Mouse (Mus musculus): ENCODE results near the gene Ipo5. TPM values are rescaled to one million over a fixed set of nuclear protein-coding genes. Genes with fewer than 3 reads are reported as not detected.

The Ipo5 gene
- total and polyA plus RNA-seq, 3 experiments = 167 to 259 (median 252) TPM

GRCm38 (mm10) chr14:120967072-120967471 is 56.0 kb downstream of the Ipo5 start:
- H3K4me1 ChIP-seq (ENCODE audit: control insufficient read depth in 1 of 2, insufficient read depth in 2 of 2) = peaks cover 8 to 19% of the 10 kb centered on the region in 2 experiments
- H3K9ac ChIP-seq (ENCODE audit: insufficient read depth, low read depth) = no peak overlapping the region
- peaks cover 5% of the 10 kb centered on the region for H3K9me3 ChIP-seq (replicated peaks; ENCODE audit: low read length)
- no peak overlapping the region for H3K4me3 ChIP-seq (replicated peaks in 1 of 3; ENCODE audit: low read depth in 2 of 3, low read length in 2 of 3, poor library complexity in 1 of 3)
- H3K27ac ChIP-seq (ENCODE audit: insufficient read depth, low read depth) = no peak overlapping the region
- H3K79me2 ChIP-seq (replicated peaks; ENCODE audit: control insufficient read depth, extremely low read depth, insufficient read depth, poor library complexity, severe bottlenecking) = no peaks in the 10 kb centered on the region
- dilution Hi-C loops (cut with MboI; ENCODE audit: extremely low pct_ligation_motif_present, extremely low pct_unique_long_range_greater_than_20kb, low sequenced_read_pairs) (no loop called here), in situ Hi-C loops (cut with MboI; ENCODE audit: low pct_ligation_motif_present, low pct_unique_long_range_greater_than_20kb, low sequenced_read_pairs) (no loop called here)
- H3K4me2 ChIP-seq (ENCODE audit: insufficient read depth, low read depth, poor library complexity, severe bottlenecking) = no peak overlapping the region
- TF ChIP-seq MAFK (IDR thresholded peaks at IDR 0.05; ENCODE audit: insufficient replicate concordance, low read length) (0 out of 2 replicates have a peak, but pooled peaks have one; percentile 23), IRF4 (IDR thresholded peaks at IDR 0.05; ENCODE audit: low read depth, low read length) (peak; percentile 79), EP300 (IDR thresholded peaks at IDR 0.05; ENCODE audit: low read length) (peak; percentile 79), MYC (IDR thresholded peaks at IDR 0.05; ENCODE audit: low read depth, low read length) (no peak)
- peak; percentile 89 for DNase-seq (ENCODE audit: extremely low read depth)
- no peaks in the 10 kb centered on the region for H3K36me3 ChIP-seq (replicated peaks in 1 of 2; ENCODE audit: control insufficient read depth in 1 of 2, insufficient read depth in 1 of 2, low read length in 1 of 2)
- peaks cover 8% of the 10 kb centered on the region for H3K27me3 ChIP-seq (replicated peaks)

- no peak overlapping the region for H3K9ac ChIP-seq (ENCODE audit: insufficient read depth, low read depth)
- H3K27me3 ChIP-seq (replicated peaks) = peaks cover 8% of the 10 kb centered on the region
- no peaks in the 10 kb centered on the region for H3K36me3 ChIP-seq (replicated peaks in 1 of 2; ENCODE audit: control insufficient read depth in 1 of 2, insufficient read depth in 1 of 2, low read length in 1 of 2)
- dilution Hi-C loops (cut with MboI; ENCODE audit: extremely low pct_ligation_motif_present, extremely low pct_unique_long_range_greater_than_20kb, low sequenced_read_pairs) = no loop called here
- in situ Hi-C loops (cut with MboI; ENCODE audit: low pct_ligation_motif_present, low pct_unique_long_range_greater_than_20kb, low sequenced_read_pairs) = no loop called here
- H3K27ac ChIP-seq (ENCODE audit: insufficient read depth, low read depth) = no peak overlapping the region
- no peak overlapping the region for H3K4me3 ChIP-seq (replicated peaks in 1 of 3; ENCODE audit: low read depth in 2 of 3, low read length in 2 of 3, poor library complexity in 1 of 3)
- no peak for TF ChIP-seq MAZ (IDR thresholded peaks at IDR 0.05; ENCODE audit: low read depth, low read length)
- no peak for TF ChIP-seq MEF2A (IDR thresholded peaks at IDR 0.05; ENCODE audit: borderline replicate concordance, low read depth, low read length)
- TF ChIP-seq JUN (IDR thresholded peaks at IDR 0.05; ENCODE audit: insufficient read depth, low read depth, low read length) = no peak
- TF ChIP-seq POLR2AphosphoS2 (IDR thresholded peaks at IDR 0.05; ENCODE audit: low read depth, low read length) = no peak
- no peak for TF ChIP-seq ELF1 (IDR thresholded peaks at IDR 0.05; ENCODE audit: low read depth, low read length)
- H3K9me3 ChIP-seq (replicated peaks; ENCODE audit: low read length) = peaks cover 5% of the 10 kb centered on the region
- DNase-seq (ENCODE audit: extremely low read depth) = no peak
- H3K4me2 ChIP-seq (ENCODE audit: insufficient read depth, low read depth, poor library complexity, severe bottlenecking) = no peak overlapping the region
- peaks cover 8 to 19% of the 10 kb centered on the region in 2 experiments for H3K4me1 ChIP-seq (ENCODE audit: control insufficient read depth in 1 of 2, insufficient read depth in 2 of 2)
- no peaks in the 10 kb centered on the region for H3K79me2 ChIP-seq (replicated peaks; ENCODE audit: control insufficient read depth, extremely low read depth, insufficient read depth, poor library complexity, severe bottlenecking)
Measured at GRCm38 (mm10) chr14:120968723-120969122, 57.7 kb downstream of the Ipo5 start.

- TF ChIP-seq UBTF (IDR thresholded peaks at IDR 0.05; ENCODE audit: low read depth, low read length) (no peak), MAX (IDR thresholded peaks at IDR 0.05; ENCODE audit: low read length) (no peak), E2F4 (IDR thresholded peaks at IDR 0.05; ENCODE audit: insufficient replicate concordance, low read depth, low read length) (no peak), CHD2 (IDR thresholded peaks at IDR 0.05; ENCODE audit: low read length) (no peak), JUN (IDR thresholded peaks at IDR 0.05; ENCODE audit: insufficient read depth, low read depth, low read length) (no peak), BHLHE40 (IDR thresholded peaks at IDR 0.05; ENCODE audit: low read depth, low read length) (no peak), KAT2A (IDR thresholded peaks at IDR 0.05; ENCODE audit: insufficient replicate concordance, low read length) (no peak), ELF1 (IDR thresholded peaks at IDR 0.05; ENCODE audit: low read depth, low read length) (no peak), ETS1 (conservative IDR thresholded peaks at IDR 0.05; ENCODE audit: low read depth, low read length) (no peak), CHD1 (IDR thresholded peaks at IDR 0.05; ENCODE audit: low read depth, low read length) (no peak), MXI1 (IDR thresholded peaks at IDR 0.05; ENCODE audit: low read depth, low read length) (no peak), ZNF384 (IDR thresholded peaks at IDR 0.05; ENCODE audit: low read depth, low read length) (no peak)
- no peak overlapping the region for H3K9ac ChIP-seq (ENCODE audit: insufficient read depth, low read depth)
- peaks cover 8% of the 10 kb centered on the region for H3K27me3 ChIP-seq (replicated peaks)
- H3K4me2 ChIP-seq (ENCODE audit: insufficient read depth, low read depth, poor library complexity, severe bottlenecking) = no peak overlapping the region
- H3K36me3 ChIP-seq (replicated peaks in 1 of 2; ENCODE audit: control insufficient read depth in 1 of 2, insufficient read depth in 1 of 2, low read length in 1 of 2) = no peaks in the 10 kb centered on the region
- no peak overlapping the region for H3K27ac ChIP-seq (ENCODE audit: insufficient read depth, low read depth)
- dilution Hi-C loops (cut with MboI; ENCODE audit: extremely low pct_ligation_motif_present, extremely low pct_unique_long_range_greater_than_20kb, low sequenced_read_pairs) (no loop called here), in situ Hi-C loops (cut with MboI; ENCODE audit: low pct_ligation_motif_present, low pct_unique_long_range_greater_than_20kb, low sequenced_read_pairs) (loop anchor here (5.0 kb wide), 1 partner anchor 483 kb away; no protein-coding TSS in a partner anchor)
- no peaks in the 10 kb centered on the region for H3K79me2 ChIP-seq (replicated peaks; ENCODE audit: control insufficient read depth, extremely low read depth, insufficient read depth, poor library complexity, severe bottlenecking)
- peaks cover 8 to 24% of the 10 kb centered on the region in 2 experiments for H3K4me1 ChIP-seq (ENCODE audit: control insufficient read depth in 1 of 2, insufficient read depth in 2 of 2)
- no peak overlapping the region for H3K4me3 ChIP-seq (replicated peaks in 1 of 3; ENCODE audit: low read depth in 2 of 3, low read length in 2 of 3, poor library complexity in 1 of 3)
- peaks cover 5% of the 10 kb centered on the region for H3K9me3 ChIP-seq (replicated peaks; ENCODE audit: low read length)
- DNase-seq (ENCODE audit: extremely low read depth) = no peak
Measured at GRCm38 (mm10) chr14:120969673-120970072, 58.6 kb downstream of the Ipo5 start.
